Mouse (Mus musculus) spleen, adult 2 months (tissue): ENCODE measurements around the gene Adcy10.

Experiments
- CTCF ChIP-seq: fragments of 200-500 bp; IDR thresholded peaks from 2 replicates; pipeline ENCODE4 v1.5.1; 2011; ENCODE audit warnings: mild to moderate bottlenecking, inconsistent platforms; ENCODE audit not compliant: insufficient read depth, insufficient read length, insufficient replicate concordance; ENCODE audit errors: extremely low read depth
- POLR2A ChIP-seq: fragments of 200-500 bp; IDR thresholded peaks from 2 replicates; pipeline ENCODE4 v1.6.1; 2011; ENCODE audit warnings: low read depth, low read length, inconsistent platforms

DNA sequence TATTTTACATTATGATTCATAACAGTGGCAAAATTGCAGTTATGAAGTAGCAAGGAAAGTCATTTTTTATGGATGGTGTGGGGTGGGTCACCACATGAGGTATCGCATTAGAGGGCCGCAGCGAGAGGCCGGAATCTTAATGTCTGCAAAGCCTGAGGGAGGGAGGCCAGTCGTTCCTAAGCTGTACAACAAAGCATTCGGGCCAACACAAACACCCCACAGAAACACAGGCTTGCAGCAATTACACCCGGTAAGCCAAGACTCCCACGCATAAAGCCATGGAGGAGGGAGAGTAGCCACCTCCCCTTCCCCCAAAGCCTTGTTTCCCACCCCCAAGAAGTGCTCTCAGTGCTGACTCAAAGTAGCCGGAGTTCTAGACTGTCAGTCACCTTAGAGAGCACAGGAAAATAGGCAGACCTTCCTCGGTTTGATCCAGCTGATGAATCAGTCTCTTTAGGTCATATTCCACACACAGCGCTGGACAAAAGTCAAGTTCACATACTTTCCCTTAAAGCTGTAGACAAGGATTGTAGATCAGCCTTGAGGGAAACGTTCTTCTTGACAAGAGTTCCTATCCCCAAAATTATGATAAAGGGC lies 51.2 kb downstream of the Adcy10 start:
- TF ChIP-seq CTCF = no peak
- TF ChIP-seq POLR2A = no peak
